In genomic region chr7:62179387-62179786, GRCm38 (mm10) we compare ENCODE assay signal across 12 mouse cellular contexts.
DNase-seq lines count a peak whose midpoint lies in the region; ATAC-seq and TF ChIP-seq lines count a peak whose summit lies in the region.
"Had no signal": no experiment of that assay in that cellular context is flagged by ENCODE, and none has a peak within 500 bp of the region (broad histone marks: within the 10 kb centered on the region; RNA-seq: fewer than 3 reads in every experiment).

No protein-coding gene starts in this region.

- no peak for TF ChIP-seq POLR2A in lung, adult 2 months (IDR thresholded peaks at IDR 0.05; ENCODE audit: borderline replicate concordance, extremely low read depth, low read depth, low read length)

- H3K4me3 ChIP-seq in forebrain, embryonic 14.5 days (ENCODE audit: low read depth, low read length), result no peak overlapping the region
- no peak overlapping the region for H3K4me3 ChIP-seq in forebrain, embryonic 16.5 days (replicated peaks; ENCODE audit: low read length)
- no peak overlapping the region for H3K4me3 ChIP-seq in lung, postnatal 0 days (ENCODE audit: low read depth, low read length)
- H3K4me3 ChIP-seq in lung, adult 2 months (replicated peaks; ENCODE audit: extremely low read depth, low read depth, low read length), result no peak overlapping the region
- H3K4me3 ChIP-seq in heart, embryonic 12.5 days, result no peak overlapping the region
- H3K4me3 ChIP-seq: embryonic facial prominence, embryonic 12.5 days; neural tube, embryonic 12.5 days had no signal

- TF ChIP-seq CTCF in lung, postnatal 0 days (IDR thresholded peaks at IDR 0.05), result peak; percentile 42; the same call in 1 of the 2 replicates
- TF ChIP-seq CTCF in lung, adult 2 months (IDR thresholded peaks at IDR 0.05; ENCODE audit: insufficient read depth, low read length), result no peak
- peak; percentile 63 for TF ChIP-seq CTCF in Patski (IDR thresholded peaks at IDR 0.05)

- H3K36me3 ChIP-seq in forebrain, embryonic 14.5 days (ENCODE audit: control insufficient read depth, insufficient read depth, low read length), result peaks cover 2% of the 10 kb centered on the region; the same call in 1 of the 2 replicates
- H3K36me3 ChIP-seq in forebrain, embryonic 16.5 days (ENCODE audit: control insufficient read depth, insufficient read depth), result no peaks in the 10 kb centered on the region
- H3K36me3 ChIP-seq in lung, postnatal 0 days (ENCODE audit: insufficient read depth, low read length), result no peaks in the 10 kb centered on the region
- no peaks in the 10 kb centered on the region for H3K36me3 ChIP-seq in heart, embryonic 12.5 days
- H3K36me3 ChIP-seq: embryonic facial prominence, embryonic 12.5 days had no signal

- no peak overlapping the region for H3K9ac ChIP-seq in forebrain, embryonic 14.5 days (ENCODE audit: low read length)
- no peak overlapping the region for H3K9ac ChIP-seq in forebrain, embryonic 16.5 days (replicated peaks; ENCODE audit: low read depth, low read length)
- no peak overlapping the region for H3K9ac ChIP-seq in lung, postnatal 0 days (replicated peaks; ENCODE audit: low read depth)
- H3K9ac ChIP-seq in heart, embryonic 12.5 days, result no peak overlapping the region
- H3K9ac ChIP-seq: embryonic facial prominence, embryonic 12.5 days; neural tube, embryonic 12.5 days had no signal

- peak; percentile 57 for DNase-seq in forebrain, embryonic 14.5 days (ENCODE audit: low spot score)
- no peak for DNase-seq in lung, postnatal 0 days (ENCODE audit: low spot score)
- DNase-seq in lung, adult 2 months, result no peak
- DNase-seq in Patski (ENCODE audit: low read depth, low spot score), result no peak
- DNase-seq in forelimb bud, embryonic 11.5 days (ENCODE audit: low read depth, low spot score), result peak; percentile 1
- DNase-seq in urinary bladder, adult 2 months (ENCODE audit: low spot score), result no peak
- DNase-seq: thymus, postnatal 14 days had no signal

- H3K27me3 ChIP-seq in forebrain, embryonic 14.5 days (replicated peaks; ENCODE audit: control insufficient read depth, insufficient read depth, low read length), result no peaks in the 10 kb centered on the region
- H3K27me3 ChIP-seq in forebrain, embryonic 16.5 days (replicated peaks; ENCODE audit: control insufficient read depth, insufficient read depth, low read length), result no peaks in the 10 kb centered on the region
- no peaks in the 10 kb centered on the region for H3K27me3 ChIP-seq in lung, postnatal 0 days (replicated peaks; ENCODE audit: insufficient read depth, low read length)
- no peaks in the 10 kb centered on the region for H3K27me3 ChIP-seq in Patski
- no peaks in the 10 kb centered on the region for H3K27me3 ChIP-seq in heart, embryonic 12.5 days (replicated peaks)
- H3K27me3 ChIP-seq: embryonic facial prominence, embryonic 12.5 days; neural tube, embryonic 12.5 days had no signal

- H3K9me3 ChIP-seq in forebrain, embryonic 14.5 days (replicated peaks; ENCODE audit: control insufficient read depth, low read length), result no peaks in the 10 kb centered on the region
- H3K9me3 ChIP-seq in forebrain, embryonic 16.5 days (ENCODE audit: control insufficient read depth, low read length), result no peaks in the 10 kb centered on the region
- H3K9me3 ChIP-seq in lung, postnatal 0 days (ENCODE audit: low read length), result no peaks in the 10 kb centered on the region
- no peaks in the 10 kb centered on the region for H3K9me3 ChIP-seq in heart, embryonic 12.5 days (replicated peaks)
- H3K9me3 ChIP-seq: embryonic facial prominence, embryonic 12.5 days; neural tube, embryonic 12.5 days had no signal

- H3K4me2 ChIP-seq in forebrain, embryonic 14.5 days (ENCODE audit: low read length), result no peak overlapping the region
- no peak overlapping the region for H3K4me2 ChIP-seq in forebrain, embryonic 16.5 days (ENCODE audit: low read length)
- H3K4me2 ChIP-seq in lung, postnatal 0 days (replicated peaks; ENCODE audit: low read depth, low read length), result no peak overlapping the region
- no peak overlapping the region for H3K4me2 ChIP-seq in heart, embryonic 12.5 days
- H3K4me2 ChIP-seq: embryonic facial prominence, embryonic 12.5 days; neural tube, embryonic 12.5 days had no signal

- 61% methylated on average over 2 of the region's 2 CpGs for WGBS in forebrain, embryonic 14.5 days
- WGBS in forebrain, embryonic 16.5 days, result 60% methylated on average over 2 of the region's 2 CpGs
- WGBS in lung, postnatal 0 days, result 45% methylated on average over 2 of the region's 2 CpGs
- 41% methylated on average over 2 of the region's 2 CpGs for WGBS in lung, adult 2 months
- WGBS in heart, embryonic 12.5 days, result 42% methylated on average over 2 of the region's 2 CpGs

- ATAC-seq in forebrain, embryonic 14.5 days, result no peak
- no peak for ATAC-seq in forebrain, embryonic 16.5 days
- no peak for ATAC-seq in lung, postnatal 0 days
- no peak for ATAC-seq in Patski
- no peak for ATAC-seq in heart, embryonic 12.5 days (ENCODE audit: insufficient number of reproducible peaks, low FRiP score)

- H3K4me1 ChIP-seq in forebrain, embryonic 14.5 days (ENCODE audit: control insufficient read depth, insufficient read depth, low read length), result no peaks in the 10 kb centered on the region
- H3K4me1 ChIP-seq in forebrain, embryonic 16.5 days (replicated peaks; ENCODE audit: control insufficient read depth, insufficient read depth, low read length), result no peaks in the 10 kb centered on the region
- no peaks in the 10 kb centered on the region for H3K4me1 ChIP-seq in lung, postnatal 0 days (ENCODE audit: insufficient read depth, low read depth, low read length)
- no peaks in the 10 kb centered on the region for H3K4me1 ChIP-seq in lung, adult 2 months (ENCODE audit: control insufficient read depth, insufficient read depth, low read length)
- no peaks in the 10 kb centered on the region for H3K4me1 ChIP-seq in heart, embryonic 12.5 days (replicated peaks)
- H3K4me1 ChIP-seq: embryonic facial prominence, embryonic 12.5 days; neural tube, embryonic 12.5 days had no signal

- no peak for TF ChIP-seq EP300 in lung, postnatal 0 days (IDR thresholded peaks at IDR 0.05)

- POLR2A ChIA-PET in Patski (lab: Charles Lee), result no interaction called here

- no peak overlapping the region for H3K27ac ChIP-seq in forebrain, embryonic 14.5 days (ENCODE audit: low read depth, low read length)
- H3K27ac ChIP-seq in forebrain, embryonic 16.5 days (ENCODE audit: low read length), result no peak overlapping the region
- no peak overlapping the region for H3K27ac ChIP-seq in lung, postnatal 0 days (ENCODE audit: low read length)
- H3K27ac ChIP-seq in heart, embryonic 12.5 days (ENCODE audit: poor library complexity, severe bottlenecking), result no peak overlapping the region
- H3K27ac ChIP-seq: embryonic facial prominence, embryonic 12.5 days; macrophage; neural tube, embryonic 12.5 days had no signal

- CTCF ChIA-PET in Patski (lab: Charles Lee), result interaction anchor here (1.1 to 1.3 kb wide), 2 partner anchors 10 to 166 kb away, joined by 3 read pairs; no protein-coding TSS in a partner anchor

- in situ Hi-C loops in Patski (cut with MboI; ENCODE audit: low pct_unique_long_range_greater_than_20kb), result no loop called here

Comparison
In these comparisons a context has a peak if more than half of its experiments do, and no peak if none do; other contexts are left out.
1. DNase-seq: peak in forebrain, embryonic 14.5 days (single experiment) and forelimb bud, embryonic 11.5 days (single experiment); none in lung, postnatal 0 days (single experiment), lung, adult 2 months (single experiment), Patski (single experiment) and urinary bladder, adult 2 months (single experiment).